Mouse (Mus musculus) midbrain, embryonic 12.5 days (tissue): Measurements from ENCODE around the gene Gata5. TPM values are rescaled to one million over a fixed set of nuclear protein-coding genes. Genes with fewer than 3 reads are reported as not detected.

Experiments
- ATAC-seq: fragments of 200-750 bp; cut with Nextera tagmentation; 2 replicates; pipeline ENCODE4 v1.8.0; 2017; ENCODE audit warnings: low read depth, moderate TSS enrichment, moderate library complexity; ENCODE audit not compliant: low FRiP score
- H3K27ac ChIP-seq: fragments of 300-500 bp; sonication (generic); replicated peaks from 2 replicates; pipeline ENCODE4 v1.5.1; 2016; ENCODE audit warnings: mild to moderate bottlenecking
- H3K27me3 ChIP-seq: fragments of 300-500 bp; sonication (generic); 2 replicates; pipeline ENCODE4 v1.6.1; 2016; ENCODE audit warnings: mild to moderate bottlenecking
- H3K36me3 ChIP-seq: fragments of 300-500 bp; sonication (generic); 2 replicates; pipeline ENCODE4 v1.6.1; 2016
- H3K4me1 ChIP-seq: fragments of 300-500 bp; sonication (generic); 2 replicates; pipeline ENCODE4 v1.6.1; 2016
- H3K4me2 ChIP-seq: fragments of 300-500 bp; sonication (generic); replicated peaks from 2 replicates; pipeline ENCODE4 v1.6.1; 2016; ENCODE audit warnings: mild to moderate bottlenecking, moderate library complexity
- H3K4me3 ChIP-seq: fragments of 300-500 bp; sonication (generic); 2 replicates; pipeline ENCODE4 v1.5.1; 2016; ENCODE audit warnings: mild to moderate bottlenecking
- H3K9ac ChIP-seq: fragments of 300-500 bp; sonication (generic); replicated peaks from 2 replicates; pipeline ENCODE4 v1.6.1; 2016; ENCODE audit warnings: mild to moderate bottlenecking, moderate library complexity
- H3K9me3 ChIP-seq: fragments of 300-500 bp; sonication (generic); 2 replicates; pipeline ENCODE4 v1.6.1; 2016; ENCODE audit warnings: mild to moderate bottlenecking
- WGBS: fragments of 180-500 bp; shearing (Covaris S2); methylation state at CpG from one replicate; pipeline ENCODE4 v1.1.7; 2016; 5-methylcytosine and 5-hydroxymethylcytosine counted together
- polyA plus RNA-seq: library from polyadenylated mRNA; unstranded; fragments of >200 nt; fragmentation: Nextera tagmentation; extraction: Ambion mirVana; gene quantifications from 2 replicates; pipeline ENCODE4 v1.2.1, GENCODE M21; 2016

The Gata5 gene
- polyA plus RNA-seq, 1 experiment from 2014 or later = not detected

- ATAC-seq = no peak
- H3K27ac ChIP-seq = no peak overlapping the region
- H3K9me3 ChIP-seq = no peaks in the 10 kb centered on the region
- H3K9ac ChIP-seq = no peak overlapping the region
- H3K27me3 ChIP-seq = 0 out of 2 replicates have a peak, but pooled peaks cover 4% of the 10 kb centered on the region
- no peak overlapping the region for H3K4me2 ChIP-seq
- WGBS = 87% methylated on average over 8 of the region's 8 CpGs
- no peak overlapping the region for H3K4me3 ChIP-seq
- H3K36me3 ChIP-seq = no peaks in the 10 kb centered on the region
- no peaks in the 10 kb centered on the region for H3K4me1 ChIP-seq
Measured at GRCm38 (mm10) chr2:180306423-180307168, 27.9 kb downstream of the Gata5 start.

- H3K4me3 ChIP-seq = no peak overlapping the region
- H3K27me3 ChIP-seq = 0 out of 2 replicates have a peak, but pooled peaks cover 4% of the 10 kb centered on the region
- no peaks in the 10 kb centered on the region for H3K4me1 ChIP-seq
- no peak for ATAC-seq
- H3K4me2 ChIP-seq = no peak overlapping the region
- no peaks in the 10 kb centered on the region for H3K9me3 ChIP-seq
- no peaks in the 10 kb centered on the region for H3K36me3 ChIP-seq
- no peak overlapping the region for H3K27ac ChIP-seq
- 67% methylated on average over 2 of the region's 2 CpGs for WGBS
- no peak overlapping the region for H3K9ac ChIP-seq
Measured at GRCm38 (mm10) chr2:180306009-180306408, 28.5 kb downstream of the Gata5 start.

GRCm38 (mm10) chr2:180305490-180305889 is 29.0 kb downstream of the Gata5 start:
- no peak overlapping the region for H3K9ac ChIP-seq
- 0 out of 2 replicates have a peak, but pooled peaks cover 4% of the 10 kb centered on the region for H3K27me3 ChIP-seq
- H3K9me3 ChIP-seq = no peaks in the 10 kb centered on the region
- no peak for ATAC-seq
- no peaks in the 10 kb centered on the region for H3K36me3 ChIP-seq
- no peak overlapping the region for H3K4me3 ChIP-seq
- no peak overlapping the region for H3K27ac ChIP-seq
- 91% methylated on average over 3 of the region's 3 CpGs for WGBS
- H3K4me1 ChIP-seq = no peaks in the 10 kb centered on the region
- H3K4me2 ChIP-seq = no peak overlapping the region

DNA sequence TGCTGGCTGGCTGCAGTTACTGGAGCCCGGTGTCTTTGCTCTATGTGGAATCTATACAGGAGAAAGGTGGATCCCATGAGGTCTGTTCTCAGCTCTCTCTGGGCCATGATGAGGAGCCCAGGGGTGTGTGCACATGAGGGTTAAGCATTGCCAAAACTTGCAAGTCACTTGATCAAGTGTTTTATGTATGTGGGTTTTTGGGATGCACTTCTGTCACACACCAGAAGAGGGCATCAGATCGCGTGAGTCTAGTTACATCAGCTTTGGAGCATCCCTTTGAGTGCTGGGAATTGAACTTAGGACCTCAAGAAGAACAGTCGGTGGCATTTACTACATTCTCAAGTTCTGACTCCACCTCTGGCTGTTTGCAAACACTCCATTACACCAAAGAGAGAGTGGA is 29.9 kb downstream of the Gata5 start:
- 57% methylated on average over 4 of the region's 4 CpGs for WGBS
- H3K27ac ChIP-seq = no peak overlapping the region

DNA sequence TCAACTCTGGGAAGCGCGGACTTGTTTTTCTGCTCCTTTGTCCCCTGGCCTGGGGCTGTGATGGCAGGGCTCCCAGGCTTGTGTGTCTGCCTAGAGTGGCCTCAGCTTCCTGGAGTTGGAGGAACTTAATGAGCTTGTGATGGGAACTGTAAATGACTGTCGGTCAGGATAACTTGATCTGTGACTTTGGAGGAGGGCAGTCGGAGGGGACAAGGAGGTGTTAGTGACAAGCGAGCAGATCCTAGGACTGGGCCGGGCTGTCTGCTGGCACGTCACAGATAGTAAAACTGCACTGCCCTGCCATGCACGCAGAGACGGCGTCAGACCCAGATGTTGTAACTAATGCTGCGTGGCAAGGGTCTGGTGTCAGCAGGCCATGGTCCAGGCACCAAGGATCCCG is 31.0 kb downstream of the Gata5 start:
- ATAC-seq = no peak
- H3K27ac ChIP-seq = no peak overlapping the region
- WGBS = 90% methylated on average over 12 of the region's 12 CpGs
- no peaks in the 10 kb centered on the region for H3K36me3 ChIP-seq
- no peak overlapping the region for H3K4me2 ChIP-seq
- no peak overlapping the region for H3K4me3 ChIP-seq
- H3K9me3 ChIP-seq = no peaks in the 10 kb centered on the region
- H3K4me1 ChIP-seq = no peaks in the 10 kb centered on the region
- 0 out of 2 replicates have a peak, but pooled peaks cover 10% of the 10 kb centered on the region for H3K27me3 ChIP-seq
- no peak overlapping the region for H3K9ac ChIP-seq

More for the DNA sequence above, 29.9 kb downstream of the Gata5 start:
- no peaks in the 10 kb centered on the region for H3K4me1 ChIP-seq
- H3K9ac ChIP-seq = no peak overlapping the region
- no peaks in the 10 kb centered on the region for H3K9me3 ChIP-seq
- H3K27me3 ChIP-seq = 0 out of 2 replicates have a peak, but pooled peaks cover 6% of the 10 kb centered on the region
- H3K4me3 ChIP-seq = no peak overlapping the region
- H3K4me2 ChIP-seq = no peak overlapping the region
- ATAC-seq = no peak
- no peaks in the 10 kb centered on the region for H3K36me3 ChIP-seq

- H3K4me2 ChIP-seq = no peak overlapping the region
- WGBS = 74% methylated on average over 4 of the region's 4 CpGs
- H3K27me3 ChIP-seq = 0 out of 2 replicates have a peak, but pooled peaks cover 12% of the 10 kb centered on the region
- no peak for ATAC-seq
- H3K4me1 ChIP-seq = no peaks in the 10 kb centered on the region
- H3K9ac ChIP-seq = no peak overlapping the region
- no peak overlapping the region for H3K4me3 ChIP-seq
- H3K9me3 ChIP-seq = no peaks in the 10 kb centered on the region
- H3K27ac ChIP-seq = no peak overlapping the region
- H3K36me3 ChIP-seq = no peaks in the 10 kb centered on the region
Measured at GRCm38 (mm10) chr2:180302201-180302600, 32.3 kb downstream of the Gata5 start.

- H3K4me2 ChIP-seq = no peak overlapping the region
- H3K4me3 ChIP-seq = no peak overlapping the region
- no peaks in the 10 kb centered on the region for H3K9me3 ChIP-seq
- H3K4me1 ChIP-seq = no peaks in the 10 kb centered on the region
- H3K9ac ChIP-seq = no peak overlapping the region
- ATAC-seq = no peak
- no peak overlapping the region for H3K27ac ChIP-seq
- WGBS = 69% methylated on average over 5 of the region's 5 CpGs
- H3K27me3 ChIP-seq = 0 out of 2 replicates have a peak, but pooled peaks cover 12% of the 10 kb centered on the region
- no peaks in the 10 kb centered on the region for H3K36me3 ChIP-seq
Measured at GRCm38 (mm10) chr2:180300771-180301170, 33.7 kb downstream of the Gata5 start.

DNA sequence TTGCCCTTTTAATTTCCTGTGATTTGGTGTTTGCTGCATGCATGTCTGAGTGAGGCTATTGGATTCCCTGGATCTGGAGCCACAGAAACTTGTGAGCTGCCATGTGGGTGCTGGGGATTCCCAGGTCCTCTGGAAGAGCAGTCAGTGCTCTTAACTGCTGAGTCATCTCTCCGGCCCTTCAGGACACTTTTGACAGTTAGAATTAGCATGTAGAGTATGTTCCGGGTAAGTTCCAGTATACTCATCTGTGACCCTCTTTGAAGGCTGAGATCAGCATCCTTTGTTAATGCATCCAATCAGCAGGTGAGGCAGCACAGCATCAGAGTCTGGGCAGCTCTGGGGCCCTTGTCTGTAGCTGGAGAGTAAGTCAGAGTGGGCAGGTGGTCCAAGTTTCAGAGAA is 34.2 kb downstream of the Gata5 start:
- Histone ChIP-seq H3K27me3 (0 out of 2 replicates have a peak, but pooled peaks cover 12% of the 10 kb centered on the region), H3K4me3 (no peak overlapping the region), H3K4me1 (no peaks in the 10 kb centered on the region), H3K9me3 (no peaks in the 10 kb centered on the region), H3K36me3 (no peaks in the 10 kb centered on the region), H3K4me2 (no peak overlapping the region), H3K9ac (no peak overlapping the region), H3K27ac (no peak overlapping the region)
- no peak for ATAC-seq
- 77% methylated on average over 2 of the region's 2 CpGs for WGBS

- no peaks in the 10 kb centered on the region; the same call in 1 of the 2 replicates for H3K27me3 ChIP-seq
- H3K4me3 ChIP-seq = no peak overlapping the region
- no peak overlapping the region for H3K27ac ChIP-seq
- no peak overlapping the region for H3K9ac ChIP-seq
- H3K4me1 ChIP-seq = no peaks in the 10 kb centered on the region
- H3K4me2 ChIP-seq = no peak overlapping the region
- no peak for ATAC-seq
- no peaks in the 10 kb centered on the region for H3K9me3 ChIP-seq
- 72% methylated on average over 8 of the region's 8 CpGs for WGBS
- no peaks in the 10 kb centered on the region for H3K36me3 ChIP-seq
Measured at GRCm38 (mm10) chr2:180292906-180293305, 41.6 kb downstream of the Gata5 start.

GRCm38 (mm10) chr2:180292026-180292425 is 42.5 kb downstream of the Gata5 start:
- H3K4me2 ChIP-seq = no peak overlapping the region
- H3K9ac ChIP-seq = no peak overlapping the region
- no peak for ATAC-seq
- H3K4me3 ChIP-seq = no peak overlapping the region
- no peak overlapping the region for H3K27ac ChIP-seq
- H3K4me1 ChIP-seq = no peaks in the 10 kb centered on the region
- WGBS = 85% methylated on average over 4 of the region's 4 CpGs
- H3K9me3 ChIP-seq = no peaks in the 10 kb centered on the region
- no peaks in the 10 kb centered on the region; the same call in 1 of the 2 replicates for H3K27me3 ChIP-seq
- H3K36me3 ChIP-seq = no peaks in the 10 kb centered on the region

GRCm38 (mm10) chr2:180291566-180291965 is 42.9 kb downstream of the Gata5 start:
- no peaks in the 10 kb centered on the region for H3K4me1 ChIP-seq
- H3K9me3 ChIP-seq = no peaks in the 10 kb centered on the region
- no peak overlapping the region for H3K4me2 ChIP-seq
- no peaks in the 10 kb centered on the region; the same call in 1 of the 2 replicates for H3K27me3 ChIP-seq
- H3K9ac ChIP-seq = no peak overlapping the region
- ATAC-seq = no peak
- no peak overlapping the region for H3K4me3 ChIP-seq
- whole genome bisulfite sequencing = 79% methylated on average over 5 of the region's 5 CpGs
- H3K27ac ChIP-seq = no peak overlapping the region
- H3K36me3 ChIP-seq = no peaks in the 10 kb centered on the region

GRCm38 (mm10) chr2:180290503-180290902 is 44.0 kb downstream of the Gata5 start:
- Histone ChIP-seq H3K9ac (no peak overlapping the region), H3K36me3 (no peaks in the 10 kb centered on the region), H3K27me3 (no peaks in the 10 kb centered on the region; the same call in 1 of the 2 replicates), H3K4me1 (no peaks in the 10 kb centered on the region), H3K4me3 (no peak overlapping the region), H3K4me2 (no peak overlapping the region), H3K27ac (no peak overlapping the region), H3K9me3 (no peaks in the 10 kb centered on the region)
- ATAC-seq = no peak
- WGBS = 62% methylated on average over 6 of the region's 6 CpGs
